In genomic region chr13:95957134-95957533, GRCm38 (mm10) we compare ENCODE assay signal across 11 mouse cellular contexts.
DNase-seq lines count a peak whose midpoint lies in the region; ATAC-seq and TF ChIP-seq lines count a peak whose summit lies in the region.
"Had no signal": no experiment of that assay in that cellular context is flagged by ENCODE, and none has a peak within 500 bp of the region (broad histone marks: within the 10 kb centered on the region; RNA-seq: fewer than 3 reads in every experiment).

No protein-coding gene starts in this region.

- H3K9me3 ChIP-seq in heart, embryonic 14.5 days (ENCODE audit: control insufficient read depth, low read length) = no peaks in the 10 kb centered on the region
- no peaks in the 10 kb centered on the region for H3K9me3 ChIP-seq in liver, postnatal 0 days (ENCODE audit: low read length)
- no peaks in the 10 kb centered on the region for H3K9me3 ChIP-seq in forebrain, postnatal 0 days (ENCODE audit: low read length)

- peak; percentile 33; the same call in 1 of the 2 replicates for TF ChIP-seq EP300 in liver, postnatal 0 days (IDR thresholded peaks at IDR 0.05; ENCODE audit: low read depth)

- H3K27ac ChIP-seq in heart, embryonic 14.5 days (replicated peaks in 1 of 2; ENCODE audit: control insufficient read depth in 1 of 2, insufficient read depth in 1 of 2, low read depth in 2 of 2, low read length in 2 of 2) = no peak overlapping the region
- peak overlapping the region; percentile 41; the same call in 1 of the 2 replicates for H3K27ac ChIP-seq in liver, postnatal 0 days (ENCODE audit: low read depth)
- H3K27ac ChIP-seq in forebrain, postnatal 0 days (ENCODE audit: low read depth, low read length) = no peak overlapping the region

- WGBS in heart, embryonic 14.5 days = 21% methylated on average over 10 of the region's 10 CpGs
- WGBS in liver, postnatal 0 days (ENCODE audit: insufficient replicate concordance) = 29% methylated on average over 10 of the region's 10 CpGs
- WGBS in forebrain, postnatal 0 days = 87% methylated on average over 10 of the region's 10 CpGs

- no peak overlapping the region for H3K9ac ChIP-seq in heart, embryonic 14.5 days (ENCODE audit: low read length)
- no peak overlapping the region for H3K9ac ChIP-seq in liver, postnatal 0 days (replicated peaks)
- H3K9ac ChIP-seq in forebrain, postnatal 0 days = no peak overlapping the region

- peaks cover 7 to 20% of the 10 kb centered on the region in 2 experiments for H3K4me1 ChIP-seq in heart, embryonic 14.5 days (ENCODE audit: control insufficient read depth in 2 of 2, insufficient read depth in 2 of 2, low read length in 2 of 2)
- peaks cover 25% of the 10 kb centered on the region for H3K4me1 ChIP-seq in liver, postnatal 0 days (ENCODE audit: insufficient read depth)
- no peaks in the 10 kb centered on the region for H3K4me1 ChIP-seq in forebrain, postnatal 0 days (ENCODE audit: insufficient read depth)

- H3K4me2 ChIP-seq in heart, embryonic 14.5 days (ENCODE audit: low read length) = peak overlapping the region; percentile 29; the same call in 1 of the 2 replicates
- peak overlapping the region; percentile 20; the same call in 1 of the 2 replicates for H3K4me2 ChIP-seq in liver, postnatal 0 days (ENCODE audit: low read depth, low read length)
- no peak overlapping the region for H3K4me2 ChIP-seq in forebrain, postnatal 0 days (ENCODE audit: low read depth)

- H3K4me3 ChIP-seq in heart, embryonic 14.5 days (ENCODE audit: control insufficient read depth in 1 of 2, insufficient read depth in 1 of 2, low read depth in 1 of 2, low read length in 2 of 2) = no peak overlapping the region
- no peak overlapping the region for H3K4me3 ChIP-seq in liver, postnatal 0 days (ENCODE audit: low read depth, low read length)
- no peak overlapping the region for H3K4me3 ChIP-seq in forebrain, postnatal 0 days (ENCODE audit: low read depth, low read length)
- H3K4me3 ChIP-seq: erythroblast, embryonic 14.5 days had no signal

- no peaks in the 10 kb centered on the region for H3K27me3 ChIP-seq in heart, embryonic 14.5 days (ENCODE audit: control insufficient read depth, insufficient read depth, low read length)
- no peaks in the 10 kb centered on the region for H3K27me3 ChIP-seq in liver, postnatal 0 days (ENCODE audit: insufficient read depth, low read length)
- no peaks in the 10 kb centered on the region; the same call in 1 of the 2 replicates for H3K27me3 ChIP-seq in forebrain, postnatal 0 days (ENCODE audit: insufficient read depth, low read length)

- peak; percentile 72 for ATAC-seq in granulocyte monocyte progenitor cell, adult 5-6 weeks (replicated peaks; ENCODE audit: poor library complexity, severe bottlenecking)
- ATAC-seq in heart, embryonic 14.5 days (ENCODE audit: insufficient number of reproducible peaks, insufficient read depth, low FRiP score, low read depth) = 0 out of 2 replicates have a peak, but pooled peaks have one; percentile 31
- peak; percentile 37 for ATAC-seq in liver, postnatal 0 days
- no peak for ATAC-seq in forebrain, postnatal 0 days
- ATAC-seq: intestine, postnatal 0 days; midbrain, embryonic 16.5 days had no signal

- DNase-seq in kidney, postnatal 36 days = peak; percentile 17 to 51
- no peak for DNase-seq in kidney, adult 8-10 months
- DNase-seq in liver, postnatal 0 days = peak; percentile 54
- DNase-seq in forebrain, postnatal 0 days = no peak
- DNase-seq in cerebellum, postnatal 4 days (ENCODE audit: low spot score in 2 of 2) = no peak
- no peak for DNase-seq in layer of hippocampus, adult 11-12 months (ENCODE audit: low spot score)

- TF ChIP-seq CTCF in liver, postnatal 0 days (IDR thresholded peaks at IDR 0.05; ENCODE audit: low read depth) = no peak
- no peak for TF ChIP-seq CTCF in forebrain, postnatal 0 days (IDR thresholded peaks at IDR 0.05; ENCODE audit: low read depth)

- no peaks in the 10 kb centered on the region for H3K36me3 ChIP-seq in heart, embryonic 14.5 days (ENCODE audit: control insufficient read depth, insufficient read depth, low read length)
- H3K36me3 ChIP-seq in liver, postnatal 0 days (replicated peaks; ENCODE audit: insufficient read depth, low read length) = no peaks in the 10 kb centered on the region
- H3K36me3 ChIP-seq in forebrain, postnatal 0 days (ENCODE audit: insufficient read depth) = no peaks in the 10 kb centered on the region

Comparison
In these comparisons a context has a peak if more than half of its experiments do, and no peak if none do; other contexts are left out.
1. DNase-seq: peak in kidney, postnatal 36 days (2 of 2) and liver, postnatal 0 days (single experiment); none in kidney, adult 8-10 months (0 of 2), forebrain, postnatal 0 days (single experiment), cerebellum, postnatal 4 days (0 of 2) and layer of hippocampus, adult 11-12 months (single experiment).